In the genomic region with DNA sequence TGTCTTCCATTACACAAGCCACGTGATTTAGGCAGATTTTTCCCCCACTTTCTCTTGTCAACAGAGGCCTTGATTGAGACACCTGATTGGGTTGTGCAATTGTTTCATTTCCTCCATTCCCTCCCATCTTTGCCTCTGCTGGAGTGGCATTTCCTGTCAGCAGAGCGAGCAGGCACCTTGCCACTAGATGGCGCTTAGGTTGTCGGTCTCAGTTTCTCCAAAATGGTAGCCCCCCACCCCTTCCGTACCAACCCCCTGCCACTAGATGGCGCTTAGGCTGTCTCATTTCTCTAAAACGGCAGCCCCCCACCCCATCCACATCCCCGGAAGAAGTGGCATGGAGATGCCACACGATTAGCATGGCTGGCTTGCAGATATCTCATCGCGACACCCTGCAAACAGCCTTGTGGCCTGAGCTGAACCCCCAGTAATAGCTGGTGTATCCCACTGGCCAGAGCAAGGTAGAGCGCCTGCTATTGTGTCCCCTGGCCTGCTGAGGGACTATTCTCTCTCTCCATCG, we compare ENCODE assay signal across 9 mouse cellular contexts. TPM values are rescaled to one million over a fixed set of nuclear protein-coding genes. Genes with fewer than 3 reads are reported as not detected.
DNase-seq lines count a peak whose midpoint lies in the region; ATAC-seq and TF ChIP-seq lines count a peak whose summit lies in the region.
"Had no signal": no experiment of that assay in that cellular context is flagged by ENCODE, and none has a peak within 500 bp of the region (broad histone marks: within the 10 kb centered on the region; RNA-seq: fewer than 3 reads in every experiment).

No protein-coding gene starts in this region.

- no peak overlapping the region for H3K27ac ChIP-seq in liver, embryonic 14.5 days

- H3K4me1 ChIP-seq in liver, embryonic 14.5 days (replicated peaks; ENCODE audit: control insufficient read depth in 2 of 2, insufficient read depth in 2 of 2, low read length in 1 of 2), result no peaks in the 10 kb centered on the region; a peak in 1 of 4 replicates

- no peak for TF ChIP-seq POLR2A in brain, embryonic 14.5 days (IDR thresholded peaks at IDR 0.05; ENCODE audit: borderline replicate concordance, extremely low read depth, insufficient read depth, insufficient read length, poor library complexity, severe bottlenecking)

- peak overlapping the region; percentile 4; the same call in 1 of the 2 replicates for H3K4me2 ChIP-seq in liver, embryonic 14.5 days (ENCODE audit: low read depth)

- WGBS in liver, embryonic 14.5 days (ENCODE audit: insufficient replicate concordance), result 34% methylated on average over 13 of the region's 13 CpGs

- H3K4me3 ChIP-seq in liver, embryonic 14.5 days (ENCODE audit: insufficient read depth in 1 of 2, low read depth in 2 of 2, low read length in 2 of 2), result no peak overlapping the region
- H3K4me3 ChIP-seq: erythroblast, embryonic 14.5 days had no signal

- peak; percentile 91 for TF ChIP-seq CTCF in brain, embryonic 14.5 days (IDR thresholded peaks at IDR 0.05; ENCODE audit: borderline replicate concordance, extremely low read depth, insufficient read depth, insufficient read length)
- peak; percentile 79 for TF ChIP-seq CTCF in liver, embryonic 14.5 days (IDR thresholded peaks at IDR 0.05; ENCODE audit: low read depth)

- no peak overlapping the region for H3K9ac ChIP-seq in liver, embryonic 14.5 days (replicated peaks)

- no peak for TF ChIP-seq EP300 in liver, embryonic 14.5 days (IDR thresholded peaks at IDR 0.05; ENCODE audit: low read depth)

- no peaks in the 10 kb centered on the region for H3K36me3 ChIP-seq in liver, embryonic 14.5 days (replicated peaks; ENCODE audit: control insufficient read depth, insufficient read depth, low read depth)

- H3K27me3 ChIP-seq in liver, embryonic 14.5 days (ENCODE audit: control insufficient read depth, insufficient read depth, low read length), result no peaks in the 10 kb centered on the region

- ATAC-seq in inflammation-experienced regulatory T-cells, adult 6 months, result peak; percentile 83
- ATAC-seq in liver, embryonic 14.5 days (ENCODE audit: insufficient read depth), result 0 out of 2 replicates have a peak, but pooled peaks have one; percentile 23

- H3K9me3 ChIP-seq in liver, embryonic 14.5 days (ENCODE audit: control insufficient read depth, low read length), result no peaks in the 10 kb centered on the region

- DNase-seq in right cerebral cortex, adult 2 months (ENCODE audit: low spot score in 2 of 2), result peak; percentile 62 to 71
- no peak for DNase-seq in right cerebral cortex, adult 18-20 months
- DNase-seq in brain, embryonic 14.5 days (ENCODE audit: low read depth), result peak; percentile 87
- DNase-seq in frontal cortex, postnatal 10 days (ENCODE audit: low spot score in 2 of 2), result peak; percentile 50 to 68
- peak in 2 of 3 experiments; percentile 22 to 28 for DNase-seq in liver, embryonic 14.5 days (ENCODE audit: low read depth in 3 of 3, low spot score in 3 of 3)
- peak; percentile 80 for DNase-seq in neural tube, embryonic 10.5 days (ENCODE audit: extremely low spot score, low spot score)
- peak; percentile 87 for DNase-seq in thymus, postnatal 14 days

RNA-seq across cellular contexts. Expression of gene Rtkn2, which starts 18.8 kb away (rescaled TPM):
- polyA plus RNA-seq in brain, embryonic 14.5 days (2012; rRNA removed), result 2.7 and 3.1 TPM in 2 replicates
- polyA plus RNA-seq in inflammation-experienced regulatory T-cells, adult 6 months (2017; shearing (Covaris generic)), result under 1 TPM; 0.21 to 0.87 (median 0.41) TPM
- 0.23 and 0.37 TPM in 2 replicates for polyA plus RNA-seq in liver, embryonic 14.5 days (2012; rRNA removed)
- 0.93 and 1.3 TPM in 2 replicates for polyA plus RNA-seq in liver, embryonic 14.5 days (2014; fragmentation: Nextera tagmentation; extraction: Ambion mirVana)
- polyA plus RNA-seq: erythroblast, embryonic 14.5 days had no signal
